Mouse (Mus musculus): ENCODE measurements at regions not wholly inside any gene's neighbourhood (a gene's known extent, or its start where the extent isn't known, plus 50 kb on each side); places are given as distances from the start of the nearest gene placed in this dataset.
A peak's percentile ranks its signal among the peaks of the same experiment; 100 is the strongest.
"Not testable (repeated sequence)": the region's sequence is repeated elsewhere in the genome, so short reads cannot be mapped to it uniquely, and the experiment has no call there.

- 51% methylated on average over 5 of the region's 5 CpGs for WGBS
- Histone ChIP-seq H3K27me3 (ENCODE audit: control insufficient read depth, insufficient read depth, low read length) (no peaks in the 10 kb centered on the region), H3K27ac (ENCODE audit: insufficient read depth, low read length) (no peak overlapping the region), H3K4me3 (ENCODE audit: extremely low read depth, insufficient read depth, insufficient read length) (no peak overlapping the region), H3K36me3 (ENCODE audit: control insufficient read depth, insufficient read depth, low read length) (no peaks in the 10 kb centered on the region), H3K4me1 (ENCODE audit: control insufficient read depth, insufficient read depth, insufficient read length) (no peaks in the 10 kb centered on the region)
- TF ChIP-seq POLR2A (IDR thresholded peaks at IDR 0.05; ENCODE audit: low read depth, low read length): no peak
- no peak for DNase-seq (ENCODE audit: low read depth in 1 of 2, low spot score in 2 of 2)
Observed at GRCm38 (mm10) chr15:10090384-10091092, 86.5 kb upstream of the Prlr start.

DNA sequence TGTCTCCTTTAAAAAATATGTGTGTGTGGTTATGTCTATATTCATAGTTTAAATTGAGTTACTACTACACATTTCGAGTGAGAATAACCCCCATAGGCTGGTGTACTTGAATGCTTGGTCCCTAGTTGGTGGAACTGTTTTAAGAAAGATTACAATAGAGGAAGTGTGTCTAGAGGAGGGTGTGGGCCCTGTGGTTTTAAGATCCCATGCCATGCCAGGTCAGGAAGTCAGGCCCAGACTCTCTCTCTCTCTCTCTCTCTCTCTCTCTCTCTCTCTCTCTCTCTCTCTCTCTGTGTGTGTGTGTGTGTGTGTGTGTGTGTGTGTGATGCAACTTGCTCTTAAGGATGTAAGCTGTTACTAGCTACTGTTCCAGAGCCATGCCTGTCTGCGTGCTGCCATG lies 73.7 kb upstream of the Prlr start:
- no peak for TF ChIP-seq POLR2A (IDR thresholded peaks at IDR 0.05; ENCODE audit: low read depth, low read length)
- no peak for TF ChIP-seq CTCF (IDR thresholded peaks at IDR 0.05; ENCODE audit: extremely low read depth, insufficient read depth, insufficient read length, insufficient replicate concordance)
- H3K27me3 ChIP-seq (ENCODE audit: control insufficient read depth, insufficient read depth, low read length): no peaks in the 10 kb centered on the region
- peak in 1 of 2 experiments; percentile 50 for DNase-seq (ENCODE audit: low read depth in 1 of 2, low spot score in 2 of 2)
- WGBS: 41% methylated on average over 2 of the region's 2 CpGs
- H3K27ac ChIP-seq (ENCODE audit: insufficient read depth, low read length): no peak overlapping the region
- no peaks in the 10 kb centered on the region for H3K36me3 ChIP-seq (ENCODE audit: control insufficient read depth, insufficient read depth, low read length)
- H3K4me3 ChIP-seq (ENCODE audit: extremely low read depth, insufficient read depth, insufficient read length): no peak overlapping the region; the same call in 1 of the 2 replicates
- H3K4me1 ChIP-seq (ENCODE audit: control insufficient read depth, insufficient read depth, insufficient read length): 0 out of 2 replicates have a peak, but pooled peaks cover 3% of the 10 kb centered on the region

- not testable (repeated sequence) for H3K27ac ChIP-seq (ENCODE audit: insufficient read depth, low read length); H3K4me1 ChIP-seq (ENCODE audit: control insufficient read depth, insufficient read depth, insufficient read length); H3K4me3 ChIP-seq (ENCODE audit: extremely low read depth, insufficient read depth, insufficient read length); H3K27me3 ChIP-seq (ENCODE audit: control insufficient read depth, insufficient read depth, low read length); H3K36me3 ChIP-seq (ENCODE audit: control insufficient read depth, insufficient read depth, low read length); DNase-seq (ENCODE audit: low read depth in 1 of 2, low spot score in 2 of 2)
- WGBS: 90% methylated on average over 11 of the region's 11 CpGs
Observed at GRCm38 (mm10) chr15:10105211-10105976, 71.6 kb upstream of the Prlr start.

DNA sequence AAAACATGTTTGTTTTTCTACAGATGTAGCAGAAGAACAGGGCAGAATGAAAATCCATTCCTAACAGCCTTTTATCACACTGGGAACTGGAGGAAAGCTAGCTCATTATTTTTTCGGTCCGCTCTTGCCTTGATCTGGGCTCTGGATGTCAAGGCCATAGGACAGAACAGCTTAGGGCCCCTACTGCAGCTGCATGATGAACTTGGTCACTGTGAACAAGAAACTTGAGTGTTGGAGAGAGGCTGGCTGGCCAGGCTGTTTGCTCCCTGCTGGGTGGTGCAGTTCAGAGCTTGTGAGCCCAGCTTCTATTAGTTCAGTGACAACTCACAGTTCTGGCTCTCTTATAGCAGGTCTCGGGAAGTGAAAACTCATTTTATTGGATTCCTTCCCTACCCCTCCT lies 70.2 kb upstream of the Prlr start:
- Histone ChIP-seq H3K4me3 (ENCODE audit: extremely low read depth, insufficient read depth, insufficient read length) (no peak overlapping the region), H3K27ac (ENCODE audit: insufficient read depth, low read length) (no peak overlapping the region), H3K36me3 (ENCODE audit: control insufficient read depth, insufficient read depth, low read length) (no peaks in the 10 kb centered on the region), H3K27me3 (ENCODE audit: control insufficient read depth, insufficient read depth, low read length) (no peaks in the 10 kb centered on the region), H3K4me1 (ENCODE audit: control insufficient read depth, insufficient read depth, insufficient read length) (0 out of 2 replicates have a peak, but pooled peaks cover 3% of the 10 kb centered on the region)
- WGBS: 91% methylated on average over 3 of the region's 3 CpGs
- no peak for DNase-seq (ENCODE audit: low read depth in 1 of 2, low spot score in 2 of 2)
- no peak for TF ChIP-seq CTCF (IDR thresholded peaks at IDR 0.05; ENCODE audit: extremely low read depth, insufficient read depth, insufficient read length, insufficient replicate concordance)
- TF ChIP-seq POLR2A (IDR thresholded peaks at IDR 0.05; ENCODE audit: low read depth, low read length): no peak
